Mouse (Mus musculus): ENCODE results near the gene Cab39.

DNA sequence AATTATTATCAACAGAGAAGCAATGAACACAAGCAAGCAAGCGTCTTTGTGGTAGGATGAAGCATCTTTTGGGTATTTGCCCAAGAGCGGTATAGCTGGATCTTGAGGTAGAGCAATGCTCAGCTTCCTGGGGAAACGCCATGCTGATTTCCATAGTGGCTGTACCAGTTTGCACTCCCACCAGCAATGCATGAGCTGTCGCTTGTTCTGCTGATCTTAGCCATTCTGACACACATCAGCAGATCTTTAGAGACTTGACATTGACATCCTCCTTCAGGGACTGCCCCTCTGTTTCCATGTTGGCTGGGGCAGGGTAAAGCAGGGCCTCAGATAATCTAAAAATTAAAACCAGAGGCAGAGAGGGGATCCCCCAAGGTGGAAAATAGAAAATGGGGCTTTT is 31.6 kb upstream of the Cab39 start:
- TF ChIP-seq CTCF (IDR thresholded peaks at IDR 0.05; ENCODE audit: borderline replicate concordance, insufficient read depth, low read depth, low read length), result no peak
- TF ChIP-seq POLR2A (IDR thresholded peaks at IDR 0.05; ENCODE audit: borderline replicate concordance, insufficient read depth, low read length), result no peak
